Mouse (Mus musculus) thymus, adult 2 months (tissue): ENCODE measurements at regions not wholly inside any gene's neighbourhood (a gene's known extent, or its start where the extent isn't known, plus 50 kb on each side); places are given as distances from the start of the nearest gene placed in this dataset.

Experiments used
- DNase-seq: peaks from one replicate; pipeline ENCODE4 v3.0.0; 2021
- H3K27ac ChIP-seq: fragments of 200-500 bp; 2 replicates; pipeline ENCODE4 v1.5.1; 2012; ENCODE audit warnings: low read length, control low read depth; ENCODE audit not compliant: control insufficient read depth, insufficient read depth
- H3K27me3 ChIP-seq: fragments of 200-500 bp; 2 replicates; pipeline ENCODE4 v1.6.1; 2012; ENCODE audit warnings: mild to moderate bottlenecking, low read length, moderate library complexity, mixed read lengths; ENCODE audit not compliant: control insufficient read depth, insufficient read depth
- H3K36me3 ChIP-seq: fragments of 200-500 bp; 2 replicates; pipeline ENCODE4 v1.6.1; 2012; ENCODE audit warnings: mild to moderate bottlenecking, low read length, moderate library complexity; ENCODE audit not compliant: control insufficient read depth, insufficient read depth
- H3K4me1 ChIP-seq: fragments of 200-500 bp; replicated peaks from 2 replicates; pipeline ENCODE4 v1.6.1; 2012; ENCODE audit warnings: low read length; ENCODE audit not compliant: control insufficient read depth, insufficient read depth
- H3K4me3 ChIP-seq: fragments of 200-500 bp; 2 replicates; pipeline ENCODE4 v1.5.1; 2012; ENCODE audit warnings: mild to moderate bottlenecking, low read length, control low read depth, moderate library complexity; ENCODE audit not compliant: control insufficient read depth, insufficient read depth
- CTCF ChIP-seq: fragments of 200-500 bp; IDR thresholded peaks from 2 replicates; pipeline ENCODE4 v1.5.1; 2012; ENCODE audit warnings: mild to moderate bottlenecking, control low read depth, low read length, moderate library complexity, borderline replicate concordance; ENCODE audit not compliant: control insufficient read depth, poor library complexity, insufficient read depth; ENCODE audit errors: extremely low read depth
- POLR2A ChIP-seq: fragments of 200-500 bp; IDR thresholded peaks from 2 replicates; pipeline ENCODE4 v1.6.1; 2012; ENCODE audit warnings: mild to moderate bottlenecking, low read length, control low read depth, moderate library complexity; ENCODE audit not compliant: control insufficient read depth, poor library complexity, insufficient read depth; ENCODE audit errors: extremely low read depth
- WGBS: fragments of 180-500 bp; shearing (Covaris S2); methylation state at CpG from one replicate; pipeline ENCODE4 v1.1.7; 2018; 5-methylcytosine and 5-hydroxymethylcytosine counted together

DNA sequence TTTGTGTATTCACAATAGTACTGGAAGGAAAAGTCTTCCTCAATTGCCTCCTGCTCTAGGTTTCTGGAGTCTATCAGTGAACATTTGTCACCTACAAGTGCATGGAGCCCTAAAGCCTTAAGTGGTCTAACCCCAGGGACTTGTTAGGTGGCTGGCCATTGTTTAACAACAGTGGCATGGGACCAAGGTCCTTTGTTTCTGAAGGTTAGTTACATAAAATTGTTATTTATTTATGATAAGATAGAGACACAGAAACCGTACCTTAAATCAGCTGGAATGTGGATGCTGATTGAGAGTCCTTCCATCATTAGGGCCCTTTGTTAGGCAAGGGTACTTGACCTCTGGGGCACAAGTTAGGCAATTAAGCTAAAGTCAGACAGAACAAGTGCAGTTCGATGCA, 99.6 kb upstream of the Map4k3 start:
- peaks cover 9% of the 10 kb centered on the region for H3K4me1 ChIP-seq
- 89% methylated on average over 2 of the region's 2 CpGs for WGBS

DNA sequence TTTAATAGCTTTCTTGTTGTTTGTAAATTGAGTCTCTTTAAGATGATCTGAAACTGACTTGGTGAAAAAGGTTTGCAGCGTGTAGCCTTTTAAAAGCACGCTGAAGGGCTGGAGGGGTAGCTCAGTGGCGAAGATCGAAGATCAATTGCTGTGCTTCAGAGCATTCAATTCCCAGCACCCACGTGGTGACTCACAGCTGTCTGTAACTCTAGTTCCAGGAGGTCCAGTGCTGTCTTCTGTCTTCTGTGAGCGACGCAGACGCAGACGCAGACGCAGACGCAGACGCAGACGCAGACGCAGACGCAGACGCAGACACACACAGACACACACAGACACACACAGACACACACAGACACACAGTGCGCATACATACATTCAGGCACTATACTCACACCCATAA, 99.1 kb upstream of the Map4k3 start:
- Histone ChIP-seq H3K36me3 (no peaks in the 10 kb centered on the region), H3K4me3 (no peak overlapping the region), H3K27me3 (no peaks in the 10 kb centered on the region), H3K4me1 (peaks cover 9% of the 10 kb centered on the region), H3K27ac (no peak overlapping the region)
- no peak for DNase-seq
- no peak for TF ChIP-seq CTCF
- TF ChIP-seq POLR2A: no peak
- WGBS: 95% methylated on average over 17 of the region's 17 CpGs

More for the DNA sequence above, 99.6 kb upstream of the Map4k3 start:
- Histone ChIP-seq H3K27me3 (no peaks in the 10 kb centered on the region), H3K36me3 (no peaks in the 10 kb centered on the region), H3K27ac (no peak overlapping the region), H3K4me3 (no peak overlapping the region)
- no peak for TF ChIP-seq CTCF
- TF ChIP-seq POLR2A: no peak
- no peak for DNase-seq

DNA sequence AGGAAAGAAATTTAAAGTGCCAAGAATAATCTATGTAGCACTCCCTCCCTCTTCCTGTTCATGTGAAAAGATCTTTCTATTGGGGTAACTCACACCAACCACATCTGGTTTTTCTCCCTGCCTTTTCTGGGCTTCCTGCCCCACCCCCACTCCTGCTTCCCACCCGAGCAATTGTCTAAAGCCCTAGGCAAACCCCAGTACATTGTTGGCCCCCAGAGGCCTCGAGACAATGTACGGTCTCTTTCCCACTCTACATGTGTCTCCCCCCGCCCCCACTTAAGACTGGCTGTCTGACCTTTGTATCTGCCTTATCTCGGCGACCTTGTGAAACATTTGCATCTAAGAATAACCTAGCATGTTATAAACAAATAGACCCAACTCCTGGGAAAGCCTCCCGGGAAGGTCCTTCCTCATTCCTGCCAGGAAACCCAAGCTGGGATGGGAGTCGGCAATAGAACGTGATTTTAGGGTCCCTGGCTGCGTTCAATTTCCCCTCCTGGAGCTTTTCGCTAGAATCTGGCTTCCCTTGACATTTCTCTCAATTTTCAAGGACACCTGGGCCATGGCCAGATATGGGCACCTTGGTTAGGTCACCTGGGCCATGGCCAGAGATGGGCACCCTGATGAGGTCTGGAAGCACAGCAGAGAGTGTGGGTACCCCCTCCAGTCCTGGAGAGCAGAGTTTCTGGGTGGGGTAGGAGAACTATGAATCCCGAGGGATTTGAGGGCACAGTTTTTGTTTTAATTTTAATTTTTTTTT, 97.9 kb upstream of the Map4k3 start:
- Histone ChIP-seq H3K4me1 (peaks cover 9% of the 10 kb centered on the region), H3K4me3 (no peak overlapping the region)
- DNase-seq: no peak

DNA sequence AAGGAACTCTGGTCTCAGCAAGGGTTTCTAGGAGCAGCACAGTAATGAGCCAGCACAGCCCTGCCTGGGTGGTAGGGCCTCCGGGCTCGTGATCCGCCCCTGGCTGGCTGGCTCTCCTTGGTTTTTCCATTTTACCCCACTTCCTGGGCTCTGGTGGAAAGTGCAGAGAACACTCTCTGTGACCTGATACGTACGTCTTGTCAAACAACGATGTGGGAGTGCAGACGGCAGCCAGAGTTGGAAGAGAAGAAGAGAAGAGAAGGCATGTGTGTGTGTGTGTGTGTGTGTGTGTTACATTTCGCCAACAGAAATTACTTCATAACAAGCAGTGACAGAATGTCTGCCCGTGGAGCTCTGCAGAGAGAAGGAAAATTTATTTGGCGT, 97.2 kb upstream of the Map4k3 start:
- Histone ChIP-seq H3K27ac (no peak overlapping the region), H3K27me3 (no peaks in the 10 kb centered on the region), H3K36me3 (no peaks in the 10 kb centered on the region), H3K4me1 (peaks cover 9% of the 10 kb centered on the region), H3K4me3 (no peak overlapping the region)
- TF ChIP-seq POLR2A (no peak), CTCF (no peak)
- WGBS: 18% methylated on average over 10 of the region's 10 CpGs
- DNase-seq: no peak

More for the DNA sequence above, 97.9 kb upstream of the Map4k3 start:
- TF ChIP-seq CTCF: no peak
- TF ChIP-seq POLR2A: no peak
- Histone ChIP-seq H3K27ac (no peak overlapping the region), H3K27me3 (no peaks in the 10 kb centered on the region), H3K36me3 (no peaks in the 10 kb centered on the region)
- 45% methylated on average over 12 of the region's 12 CpGs for WGBS

GRCm38 (mm10) chr17:80824826-80825517, 96.7 kb upstream of the Map4k3 start:
- H3K36me3 ChIP-seq: no peaks in the 10 kb centered on the region
- WGBS: 96% methylated on average over 13 of the region's 13 CpGs

DNA sequence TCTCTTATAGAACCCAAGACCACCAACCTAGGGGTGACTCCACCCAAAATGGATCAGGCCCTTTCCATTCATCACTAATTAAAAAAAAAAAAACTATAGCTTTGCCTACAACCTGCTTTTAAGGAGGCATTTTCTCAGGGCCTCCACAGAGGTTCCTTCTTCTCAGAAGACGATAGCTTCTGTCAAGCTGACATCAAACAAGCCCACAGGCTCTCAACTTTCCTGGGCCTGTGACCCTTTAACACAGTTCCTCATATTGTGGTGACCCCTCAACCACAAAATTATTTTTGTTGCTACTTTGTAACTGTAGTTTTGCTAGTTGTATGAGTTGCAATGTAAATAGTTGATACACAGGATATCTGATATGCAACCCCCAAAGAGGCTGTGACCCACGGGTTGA, 96.0 kb upstream of the Map4k3 start:
- Histone ChIP-seq H3K27ac (no peak overlapping the region), H3K36me3 (no peaks in the 10 kb centered on the region), H3K4me3 (no peak overlapping the region), H3K4me1 (peaks cover 9% of the 10 kb centered on the region), H3K27me3 (no peaks in the 10 kb centered on the region)
- no peak for DNase-seq
- 13% methylated on average over 2 of the region's 2 CpGs for WGBS
- no peak for TF ChIP-seq CTCF
- TF ChIP-seq POLR2A: no peak

More at GRCm38 (mm10) chr17:80824826-80825517, 96.7 kb upstream of the Map4k3 start:
- Histone ChIP-seq H3K27ac (no peak overlapping the region), H3K4me1 (peaks cover 9% of the 10 kb centered on the region), H3K4me3 (no peak overlapping the region), H3K27me3 (no peaks in the 10 kb centered on the region)
- TF ChIP-seq POLR2A (no peak), CTCF (no peak)
- DNase-seq: no peak
